ENCODE assay signal across 31 mouse cellular contexts in genomic region chr12:44325091-44325490, GRCm38 (mm10). TPM values are rescaled to one million over a fixed set of nuclear protein-coding genes. Genes with fewer than 3 reads are reported as not detected.
DNase-seq lines count a peak whose midpoint lies in the region; ATAC-seq and TF ChIP-seq lines count a peak whose summit lies in the region.
"Had no signal": no experiment of that assay in that cellular context is flagged by ENCODE, and none has a peak within 500 bp of the region (broad histone marks: within the 10 kb centered on the region; RNA-seq: fewer than 3 reads in every experiment).

No protein-coding gene starts in this region.

- TF ChIP-seq CTCF in layer of hippocampus, adult 2 months (conservative IDR thresholded peaks at IDR 0.05), result no peak

- no peaks in the 10 kb centered on the region for H3K36me3 ChIP-seq in liver, embryonic 11.5 days (ENCODE audit: control insufficient read depth, insufficient read depth, low read length)
- H3K36me3 ChIP-seq: embryonic facial prominence, embryonic 10.5 days; embryonic facial prominence, embryonic 13.5 days; forebrain, embryonic 12.5 days; G1E; heart, embryonic 10.5 days; heart, embryonic 13.5 days; hindbrain, embryonic 12.5 days; hindbrain, embryonic 15.5 days had no signal

- H3K9ac ChIP-seq in liver, embryonic 11.5 days (ENCODE audit: low read depth, low read length), result no peak overlapping the region
- H3K9ac ChIP-seq: embryonic facial prominence, embryonic 13.5 days; forebrain, embryonic 12.5 days; forebrain, embryonic 15.5 days; heart, embryonic 13.5 days; hindbrain, embryonic 12.5 days; hindbrain, embryonic 15.5 days had no signal

- no peaks in the 10 kb centered on the region for H3K9me3 ChIP-seq in liver, embryonic 11.5 days (ENCODE audit: control insufficient read depth, low read length)
- H3K9me3 ChIP-seq: embryonic facial prominence, embryonic 10.5 days; embryonic facial prominence, embryonic 13.5 days; forebrain, embryonic 12.5 days; forebrain, embryonic 15.5 days; heart, embryonic 10.5 days; heart, embryonic 13.5 days; hindbrain, embryonic 12.5 days; hindbrain, embryonic 15.5 days had no signal

- DNase-seq in layer of hippocampus, adult 2 months (ENCODE audit: low spot score in 2 of 2), result peak; percentile 35 to 55
- DNase-seq in layer of hippocampus, postnatal 25 days (ENCODE audit: extremely low spot score in 1 of 2, low spot score in 1 of 2), result no peak
- peak; percentile 41 to 53 for DNase-seq in left cerebral cortex, adult 9 months (ENCODE audit: low spot score in 2 of 2)
- no peak for DNase-seq in left cerebral cortex, postnatal 10 days (ENCODE audit: extremely low spot score in 1 of 2, low spot score in 2 of 2)
- DNase-seq in 3T3-L1 (ENCODE audit: low read depth, low spot score) (peak; percentile 2), 416B (ENCODE audit: low read depth) (peak; percentile 4)
- no peak for DNase-seq in adrenal gland, postnatal 14 days
- no peak for DNase-seq in liver, embryonic 11.5 days (ENCODE audit: low spot score)
- DNase-seq: adrenal gland, postnatal 10 days; B cell, adult 2 months; cerebellum, adult 11-12 months; cerebellum, adult 8-10 months; cerebellum, postnatal 10 days; cerebellum, postnatal 36 days; embryo, embryonic 11 days; gastrocnemius, postnatal 10 days; gastrocnemius, postnatal 36 days; heart, adult 2 months; heart, postnatal 14 days; heart, postnatal 4 days had no signal

- ATAC-seq in liver, embryonic 11.5 days (replicated peaks; ENCODE audit: low FRiP score), result no peak
- ATAC-seq: forebrain, embryonic 15.5 days; Patski had no signal

- H3K27ac ChIP-seq in layer of hippocampus, adult 2 months, result peak overlapping the region; percentile 79
- no peak overlapping the region for H3K27ac ChIP-seq in liver, embryonic 11.5 days (ENCODE audit: low read depth, low read length)
- H3K27ac ChIP-seq: embryonic facial prominence, embryonic 10.5 days; embryonic facial prominence, embryonic 13.5 days; forebrain, embryonic 12.5 days; forebrain, embryonic 15.5 days; heart, adult 2 months; heart, embryonic 10.5 days; heart, embryonic 13.5 days; hindbrain, embryonic 12.5 days; hindbrain, embryonic 15.5 days had no signal

- 0 out of 2 replicates have a peak, but pooled peaks cover 3% of the 10 kb centered on the region for H3K4me1 ChIP-seq in liver, embryonic 11.5 days (replicated peaks; ENCODE audit: control insufficient read depth, insufficient read depth, low read length)
- H3K4me1 ChIP-seq: forebrain, embryonic 12.5 days; hindbrain, embryonic 15.5 days had no signal

- no peak overlapping the region for H3K4me3 ChIP-seq in layer of hippocampus, adult 2 months
- H3K4me3 ChIP-seq in liver, embryonic 11.5 days (ENCODE audit: low read depth, low read length), result no peak overlapping the region
- H3K4me3 ChIP-seq: embryonic facial prominence, embryonic 10.5 days; embryonic facial prominence, embryonic 13.5 days; erythroblast, embryonic 14.5 days; forebrain, embryonic 12.5 days; forebrain, embryonic 15.5 days; heart, adult 2 months; heart, embryonic 10.5 days; heart, embryonic 13.5 days; hindbrain, embryonic 12.5 days; hindbrain, embryonic 15.5 days had no signal

- H3K4me2 ChIP-seq in liver, embryonic 11.5 days, result no peak overlapping the region
- H3K4me2 ChIP-seq: embryonic facial prominence, embryonic 13.5 days; forebrain, embryonic 12.5 days; forebrain, embryonic 15.5 days; heart, embryonic 13.5 days; hindbrain, embryonic 12.5 days; hindbrain, embryonic 15.5 days had no signal

- peaks cover 27% of the 10 kb centered on the region for H3K27me3 ChIP-seq in liver, embryonic 11.5 days (replicated peaks; ENCODE audit: control insufficient read depth, insufficient read depth, low read length)
- H3K27me3 ChIP-seq: forebrain, embryonic 12.5 days; forebrain, embryonic 15.5 days; hindbrain, embryonic 12.5 days; hindbrain, embryonic 15.5 days had no signal

- intact Hi-C loops in left cerebral cortex, postnatal 10 days (cut with DNase I), result loop anchor here (5.0 kb wide), 1 partner anchor 222 kb away; no protein-coding TSS in a partner anchor

RNA-seq across cellular contexts. Expression of gene Nrcam, which starts 3.6 kb away (rescaled TPM):
- 100 to 1,000 TPM; 510 to 546 TPM for total RNA-seq in layer of hippocampus, adult 2 months (2021)
- 100 to 1,000 TPM; 499 to 527 TPM for total RNA-seq in layer of hippocampus, postnatal 25 days (2021)
- 100 to 1,000 TPM; 453 to 458 TPM for total RNA-seq in left cerebral cortex, postnatal 10 days (2021)
- 4.4 and 7.6 TPM in 2 replicates for total RNA-seq in adrenal gland, postnatal 14 days (2021)
- 0.70 and 2.5 TPM in 2 replicates for polyA plus RNA-seq in liver, embryonic 11.5 days (2014; fragmentation: Nextera tagmentation; extraction: Ambion mirVana)
- polyA plus RNA-seq: erythroblast, embryonic 14.5 days; G1E had no signal

Comparison
In these comparisons a context has a peak if more than half of its experiments do, and no peak if none do; other contexts are left out.
1. DNase-seq: peak in layer of hippocampus, adult 2 months (2 of 2), left cerebral cortex, adult 9 months (2 of 2), 3T3-L1 (single experiment) and 416B (single experiment); none in layer of hippocampus, postnatal 25 days (0 of 2), left cerebral cortex, postnatal 10 days (0 of 2), adrenal gland, postnatal 14 days (single experiment) and liver, embryonic 11.5 days (single experiment).
2. RNA of gene Nrcam, which starts 3.6 kb away (total RNA-seq): 510 to 546 TPM in layer of hippocampus, adult 2 months, 499 to 527 TPM in layer of hippocampus, postnatal 25 days and 453 to 458 TPM in left cerebral cortex, postnatal 10 days; 4.4 to 7.6 TPM in adrenal gland, postnatal 14 days; every median in the first group is over 10 times any median in the second.